Mouse (Mus musculus) lung, postnatal 0 days (tissue): ENCODE measurements around the gene Sik1.

Experiments used
- CTCF ChIP-seq: IDR thresholded peaks from 2 replicates; pipeline ENCODE4 v1.5.1; 2016; ENCODE audit warnings: antibody characterized with exemption, mild to moderate bottlenecking
- EP300 ChIP-seq: IDR thresholded peaks from 2 replicates; pipeline ENCODE4 v1.6.1; 2016; ENCODE audit warnings: antibody characterized with exemption, mild to moderate bottlenecking, control low read depth

- TF ChIP-seq EP300: no peak
- TF ChIP-seq CTCF: no peak
Observed at GRCm38 (mm10) chr17:31827206-31827605, 28.4 kb downstream of the Sik1 start.
